ENCODE assay signal across 8 mouse cellular contexts in the genomic region with DNA sequence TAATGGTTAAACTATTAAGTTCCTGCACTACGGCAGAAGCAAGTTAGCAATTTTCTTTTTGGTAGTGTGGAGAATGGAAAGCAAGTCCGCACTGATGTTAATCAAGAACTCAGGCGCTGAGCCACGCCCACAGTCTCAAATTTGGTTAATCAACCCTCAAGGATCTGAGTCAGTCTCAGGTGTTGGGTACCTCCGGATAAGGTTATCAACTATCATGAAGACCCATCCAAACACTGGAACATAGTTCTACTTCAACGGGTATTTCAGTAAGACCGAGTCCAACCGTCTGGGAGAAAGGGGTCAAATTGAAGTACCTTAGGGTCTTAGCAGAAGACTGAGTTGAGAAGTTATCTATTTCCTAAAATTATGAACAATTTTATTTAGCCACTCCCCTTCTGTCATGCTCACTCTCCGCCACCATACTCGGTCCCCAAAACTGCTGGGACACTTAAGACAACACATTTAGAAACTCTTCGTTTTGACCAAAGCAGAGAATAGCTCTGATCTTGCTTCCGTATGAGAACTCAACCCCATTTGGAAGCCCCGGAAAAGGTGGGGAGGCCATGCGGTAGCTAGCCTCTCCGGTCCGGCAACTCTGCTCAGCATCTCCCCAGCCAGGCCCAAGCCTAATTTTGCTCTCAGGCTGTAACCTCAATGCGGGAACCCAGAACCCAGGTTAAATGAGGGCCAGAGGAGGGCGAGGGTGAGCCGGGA. TPM values are rescaled to one million over a fixed set of nuclear protein-coding genes. Genes with fewer than 3 reads are reported as not detected.
DNase-seq lines count a peak whose midpoint lies in the region; ATAC-seq and TF ChIP-seq lines count a peak whose summit lies in the region.

No protein-coding gene starts in this region.

- H3K9me3 ChIP-seq in embryonic facial prominence, embryonic 13.5 days, result no peaks in the 10 kb centered on the region
- no peaks in the 10 kb centered on the region for H3K9me3 ChIP-seq in intestine, postnatal 0 days (ENCODE audit: control insufficient read depth)

- H3K4me1 ChIP-seq in embryonic facial prominence, embryonic 13.5 days, result peaks cover 14% of the 10 kb centered on the region
- H3K4me1 ChIP-seq in intestine, postnatal 0 days (replicated peaks; ENCODE audit: control insufficient read depth, insufficient read depth, low read length), result peaks cover 4% of the 10 kb centered on the region; the same call in 1 of the 2 replicates

- peak overlapping the region; percentile 80 for H3K9ac ChIP-seq in embryonic facial prominence, embryonic 13.5 days
- peak overlapping the region; percentile 69 for H3K9ac ChIP-seq in intestine, postnatal 0 days (ENCODE audit: low read depth, low read length)

- no peak; the same call in 1 of the 2 replicates for TF ChIP-seq CTCF in intestine, postnatal 0 days (IDR thresholded peaks at IDR 0.05; ENCODE audit: low read depth)

- H3K4me3 ChIP-seq in embryonic facial prominence, embryonic 13.5 days, result peak overlapping the region; percentile 67
- H3K4me3 ChIP-seq in intestine, postnatal 0 days (ENCODE audit: low read depth, low read length), result peak overlapping the region; percentile 75

- WGBS in embryonic facial prominence, embryonic 13.5 days, result 7% methylated on average over 19 of the region's 19 CpGs
- WGBS in intestine, postnatal 0 days, result 4% methylated on average over 19 of the region's 19 CpGs

- peak overlapping the region; percentile 63 for H3K4me2 ChIP-seq in embryonic facial prominence, embryonic 13.5 days
- peak overlapping the region; percentile 89 for H3K4me2 ChIP-seq in intestine, postnatal 0 days (replicated peaks; ENCODE audit: low read depth)

- peak overlapping the region; percentile 89 for H3K27ac ChIP-seq in embryonic facial prominence, embryonic 13.5 days
- H3K27ac ChIP-seq in intestine, postnatal 0 days (ENCODE audit: low read depth, low read length), result peak overlapping the region; percentile 64

- peaks cover 16% of the 10 kb centered on the region for H3K36me3 ChIP-seq in embryonic facial prominence, embryonic 13.5 days
- H3K36me3 ChIP-seq in intestine, postnatal 0 days (ENCODE audit: control insufficient read depth, insufficient read depth), result 0 out of 2 replicates have a peak, but pooled peaks cover 4% of the 10 kb centered on the region

- H3K27me3 ChIP-seq in embryonic facial prominence, embryonic 13.5 days, result no peaks in the 10 kb centered on the region
- no peaks in the 10 kb centered on the region for H3K27me3 ChIP-seq in intestine, postnatal 0 days (replicated peaks; ENCODE audit: control insufficient read depth, insufficient read depth, low read length)

- DNase-seq in retina, embryonic 14.5 days (ENCODE audit: low spot score), result peak; percentile 6
- no peak for DNase-seq in retina, postnatal 1 day
- DNase-seq in lung, postnatal 36 days, result peak; percentile 46
- DNase-seq in adrenal gland, adult (ENCODE audit: inconsistent age in 2 of 2, low spot score in 1 of 2), result no peak
- no peak for DNase-seq in frontal cortex, postnatal 10 days (ENCODE audit: low spot score in 2 of 2)
- no peak for DNase-seq in adrenal gland, postnatal 25 days

- peak; percentile 0; the same call in 1 of the 2 replicates for ATAC-seq in embryonic facial prominence, embryonic 13.5 days (ENCODE audit: insufficient number of reproducible peaks, insufficient read depth, low FRiP score, low TSS enrichment, low read depth)
- no peak; the same call in 1 of the 2 replicates for ATAC-seq in intestine, postnatal 0 days

RNA-seq across cellular contexts. Expression of gene Strada, which starts 9.2 kb away (rescaled TPM):
- 34.8 and 35.8 TPM in 2 replicates for polyA plus RNA-seq in embryonic facial prominence, embryonic 13.5 days (2015; fragmentation: Nextera tagmentation; extraction: Ambion mirVana)
- polyA plus RNA-seq in intestine, postnatal 0 days (2015; fragmentation: Nextera tagmentation; extraction: Ambion mirVana), result 5.7 and 6.4 TPM in 2 replicates
- total RNA-seq in adrenal gland, postnatal 25 days (2021), result 9.8 and 19.1 TPM in 2 replicates

RNA-seq across cellular contexts. Expression of gene Ccdc47, which starts 23.3 kb away (rescaled TPM):
- 81.4 and 93.3 TPM in 2 replicates for polyA plus RNA-seq in embryonic facial prominence, embryonic 13.5 days (2015; fragmentation: Nextera tagmentation; extraction: Ambion mirVana)
- polyA plus RNA-seq in intestine, postnatal 0 days (2015; fragmentation: Nextera tagmentation; extraction: Ambion mirVana), result 41.9 and 45.4 TPM in 2 replicates
- 122 and 172 TPM in 2 replicates for total RNA-seq in adrenal gland, postnatal 25 days (2021)

RNA-seq across cellular contexts. Expression of gene Ddx42, which starts 23.9 kb away (rescaled TPM):
- 81.2 and 90.4 TPM in 2 replicates for polyA plus RNA-seq in embryonic facial prominence, embryonic 13.5 days (2015; fragmentation: Nextera tagmentation; extraction: Ambion mirVana)
- 28.1 and 30.0 TPM in 2 replicates for polyA plus RNA-seq in intestine, postnatal 0 days (2015; fragmentation: Nextera tagmentation; extraction: Ambion mirVana)
- total RNA-seq in adrenal gland, postnatal 25 days (2021), result 57.1 and 64.5 TPM in 2 replicates

RNA-seq across cellular contexts. Expression of gene Limd2, which starts 32.2 kb away (rescaled TPM):
- 367 and 452 TPM in 2 replicates for polyA plus RNA-seq in embryonic facial prominence, embryonic 13.5 days (2015; fragmentation: Nextera tagmentation; extraction: Ambion mirVana)
- polyA plus RNA-seq in intestine, postnatal 0 days (2015; fragmentation: Nextera tagmentation; extraction: Ambion mirVana), result 32.6 and 34.6 TPM in 2 replicates
- total RNA-seq in adrenal gland, postnatal 25 days (2021), result 10.6 and 16.4 TPM in 2 replicates

RNA-seq across cellular contexts. Expression of gene Gm10840, which starts 32.2 kb away (rescaled TPM):
- polyA plus RNA-seq in embryonic facial prominence, embryonic 13.5 days (2015; fragmentation: Nextera tagmentation; extraction: Ambion mirVana), result not detected in 2 replicates
- not detected in 2 replicates for polyA plus RNA-seq in intestine, postnatal 0 days (2015; fragmentation: Nextera tagmentation; extraction: Ambion mirVana)
- not detected in 2 replicates for total RNA-seq in adrenal gland, postnatal 25 days (2021)

Comparison
In these comparisons a context has a peak if more than half of its experiments do, and no peak if none do; other contexts are left out.
1. DNase-seq: peak in retina, embryonic 14.5 days (single experiment) and lung, postnatal 36 days (single experiment); none in retina, postnatal 1 day (single experiment), adrenal gland, adult (0 of 2), frontal cortex, postnatal 10 days (0 of 2) and adrenal gland, postnatal 25 days (single experiment).